Mouse (Mus musculus) testis, adult 2 months (tissue): ENCODE measurements around the gene Sept14.

ENCODE experiments used
- CTCF ChIP-seq: fragments of 200-500 bp; IDR thresholded peaks from 2 replicates; pipeline ENCODE4 v1.5.1; 2012; ENCODE audit warnings: low read depth, mild to moderate bottlenecking, inconsistent platforms, low read length, moderate library complexity; ENCODE audit not compliant: control insufficient read depth, insufficient read depth, insufficient replicate concordance
- POLR2A ChIP-seq: fragments of 200-500 bp; IDR thresholded peaks from 2 replicates; pipeline ENCODE4 v1.6.1; 2012; ENCODE audit warnings: low read depth, mild to moderate bottlenecking, inconsistent platforms, low read length, moderate library complexity; ENCODE audit not compliant: control insufficient read depth

DNA sequence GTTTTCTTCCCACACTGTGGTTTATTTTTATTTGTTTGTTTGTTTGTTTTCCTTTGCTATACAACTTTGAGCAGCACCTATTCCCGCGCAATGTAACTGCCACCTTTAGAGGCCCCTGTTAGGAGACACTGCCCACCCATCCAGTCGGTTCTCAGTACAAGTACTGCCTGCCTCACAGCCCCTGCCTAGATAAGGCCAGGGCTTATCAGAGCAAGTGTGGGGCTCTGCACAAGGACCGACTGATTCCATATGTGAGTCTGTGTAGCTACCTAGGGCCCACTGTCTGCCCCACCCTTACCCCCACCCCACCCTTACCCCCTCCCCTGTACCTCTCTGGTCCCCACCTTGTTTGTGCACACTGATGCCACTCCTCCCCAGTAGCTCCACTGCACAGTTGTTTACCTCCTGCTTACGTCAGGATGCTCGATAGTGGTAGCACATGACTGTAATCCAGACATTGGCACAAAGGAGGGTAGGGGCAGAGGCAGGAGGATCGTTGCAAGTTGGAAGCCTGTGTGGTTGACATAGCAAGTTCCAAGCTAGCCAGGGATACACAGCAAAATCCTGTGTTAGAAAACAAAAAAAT lies 34.7 kb upstream of the Sept14 start:
- no peak for TF ChIP-seq CTCF
- no peak for TF ChIP-seq POLR2A
